ENCODE assay signal across 8 mouse cellular contexts in genomic region chr5:136566812-136567175, GRCm38 (mm10). TPM values are rescaled to one million over a fixed set of nuclear protein-coding genes. Genes with fewer than 3 reads are reported as not detected.
DNase-seq lines count a peak whose midpoint lies in the region; ATAC-seq and TF ChIP-seq lines count a peak whose summit lies in the region.

No protein-coding gene starts in this region.

- under 1% methylated on average over 31 of the region's 31 CpGs for WGBS in kidney, postnatal 0 days
- 0% methylated on average over 30 of the region's 31 CpGs for WGBS in hindbrain, embryonic 12.5 days

- H3K27ac ChIP-seq in kidney, postnatal 0 days: peak overlapping the region; percentile 84
- peak overlapping the region; percentile 96 for H3K27ac ChIP-seq in hindbrain, embryonic 12.5 days

- H3K9me3 ChIP-seq in kidney, postnatal 0 days (replicated peaks; ENCODE audit: low read length): no peaks in the 10 kb centered on the region
- H3K9me3 ChIP-seq in hindbrain, embryonic 12.5 days (replicated peaks): no peaks in the 10 kb centered on the region

- no peak for DNase-seq in kidney, postnatal 0 days (ENCODE audit: low spot score)
- DNase-seq in kidney, adult 18-20 months: no peak
- no peak for DNase-seq in Patski (ENCODE audit: low read depth, low spot score)
- no peak for DNase-seq in cerebellum, postnatal 36 days
- DNase-seq in left cerebral cortex, adult 11 months (ENCODE audit: low spot score): no peak

- no peak for TF ChIP-seq CTCF in kidney, postnatal 0 days (IDR thresholded peaks at IDR 0.05; ENCODE audit: low read depth)
- TF ChIP-seq CTCF in Patski (IDR thresholded peaks at IDR 0.05): no peak

- H3K27me3 ChIP-seq in kidney, postnatal 0 days (ENCODE audit: insufficient read depth, low read length): no peaks in the 10 kb centered on the region
- H3K27me3 ChIP-seq in Patski: no peaks in the 10 kb centered on the region
- peaks cover 34% of the 10 kb centered on the region for H3K27me3 ChIP-seq in hindbrain, embryonic 12.5 days

- peak overlapping the region; percentile 98 for H3K4me2 ChIP-seq in kidney, postnatal 0 days (ENCODE audit: low read length)
- peak overlapping the region; percentile 91 for H3K4me2 ChIP-seq in hindbrain, embryonic 12.5 days (replicated peaks)

- 0 out of 2 replicates have a peak, but pooled peaks cover 7% of the 10 kb centered on the region for H3K4me1 ChIP-seq in kidney, postnatal 0 days (replicated peaks; ENCODE audit: insufficient read depth, low read length)
- peaks cover 32% of the 10 kb centered on the region for H3K4me1 ChIP-seq in hindbrain, embryonic 12.5 days

- peak overlapping the region; percentile 85 for H3K9ac ChIP-seq in kidney, postnatal 0 days (ENCODE audit: low read depth, low read length)
- H3K9ac ChIP-seq in hindbrain, embryonic 12.5 days: peak overlapping the region; percentile 94

- peak; percentile 38 for ATAC-seq in kidney, postnatal 0 days (replicated peaks; ENCODE audit: low FRiP score, low read depth)
- ATAC-seq in CD4-positive, CD25-positive, alpha-beta regulatory T cell, adult 4 months: peak; percentile 31
- ATAC-seq in Patski: peak; percentile 2
- ATAC-seq in hindbrain, embryonic 12.5 days (ENCODE audit: low FRiP score): peak; percentile 55
- peak; percentile 20 for ATAC-seq in megakaryocyte-erythroid progenitor cell, adult 5-6 weeks (replicated peaks; ENCODE audit: low FRiP score, low TSS enrichment, poor library complexity, severe bottlenecking)

- H3K4me3 ChIP-seq in kidney, postnatal 0 days (replicated peaks; ENCODE audit: low read depth, low read length): peak overlapping the region; percentile 99
- peak overlapping the region; percentile 97 for H3K4me3 ChIP-seq in hindbrain, embryonic 12.5 days

- CTCF ChIA-PET in Patski (lab: Charles Lee): interaction anchor here (1.9 to 2.0 kb wide), 2 partner anchors 56 to 102 kb away, joined by 9 to 11 read pairs; no protein-coding TSS in a partner anchor

- POLR2A ChIA-PET in Patski (lab: Charles Lee): interaction anchor here (0.6 to 1.8 kb wide), 7 partner anchors 19 to 140 kb away, joined by 3 to 7 read pairs (median 4); no protein-coding TSS in a partner anchor

- in situ Hi-C loops in Patski (cut with MboI; ENCODE audit: low pct_unique_long_range_greater_than_20kb): loop anchor here (5.0 kb wide), 2 partner anchors 89 to 284 kb away; no protein-coding TSS in a partner anchor

- no peaks in the 10 kb centered on the region for H3K36me3 ChIP-seq in kidney, postnatal 0 days (ENCODE audit: insufficient read depth, low read length)
- no peaks in the 10 kb centered on the region for H3K36me3 ChIP-seq in hindbrain, embryonic 12.5 days

RNA-seq across cellular contexts. Expression of gene Cux1, which starts 0.5 kb away (rescaled TPM):
- 73.4 and 84.0 TPM in 2 replicates for polyA plus RNA-seq in kidney, postnatal 0 days (2015; fragmentation: Nextera tagmentation; extraction: Ambion mirVana)
- 10 to 100 TPM; 48.1 to 69.0 TPM for polyA plus RNA-seq in CD4-positive, CD25-positive, alpha-beta regulatory T cell, adult 4 months (2017; shearing (Covaris generic))
- 166 TPM for polyA plus RNA-seq in Patski (2021)
- polyA plus RNA-seq in hindbrain, embryonic 12.5 days (2016; fragmentation: Nextera tagmentation; extraction: Ambion mirVana): 114 and 117 TPM in 2 replicates
- 105 and 126 TPM in 2 replicates for total RNA-seq in megakaryocyte-erythroid progenitor cell, adult 5-6 weeks (2014; fragmentation: Nextera tagmentation)
- 97.0 and 146 TPM in 2 replicates for total RNA-seq in megakaryocyte-erythroid progenitor cell, adult 5-6 weeks (2017)

Comparison
In these comparisons a context has a peak if more than half of its experiments do, and no peak if none do; other contexts are left out.
1. ATAC-seq: peak in every context shown above with its lines; median percentile 55 in hindbrain, embryonic 12.5 days; 38 in kidney, postnatal 0 days; 31 in CD4-positive, CD25-positive, alpha-beta regulatory T cell, adult 4 months; 20 in megakaryocyte-erythroid progenitor cell, adult 5-6 weeks; 2 in Patski.